Mouse (Mus musculus) lung, adult 2 months (tissue): Measurements from ENCODE around the gene Cyp2c50.
"Not testable (repeated sequence)": the region's sequence is repeated elsewhere in the genome, so short reads cannot be mapped to it uniquely, and the experiment has no call there.

Source experiments
- CTCF ChIP-seq: fragments of 200-500 bp; IDR thresholded peaks from 2 replicates; pipeline ENCODE4 v1.5.1; 2011; ENCODE audit warnings: mild to moderate bottlenecking, low read length, control low read depth; ENCODE audit not compliant: insufficient read depth
- POLR2A ChIP-seq: fragments of 200-500 bp; IDR thresholded peaks from 2 replicates; pipeline ENCODE4 v1.6.1; 2011; ENCODE audit warnings: low read depth, mild to moderate bottlenecking, control low read depth, low read length, borderline replicate concordance; ENCODE audit errors: extremely low read depth

- not testable (repeated sequence) for TF ChIP-seq CTCF, POLR2A
Measured at GRCm38 (mm10) chr19:40126996-40127395, 37.5 kb downstream of the Cyp2c50 start.
